Mouse (Mus musculus) layer of hippocampus, adult 2 months (tissue): ENCODE results near the gene Gngt2. TPM values are rescaled to one million over a fixed set of nuclear protein-coding genes. Genes with fewer than 3 reads are reported as not detected.

ENCODE experiments used
- DNase-seq, 2 experiments: peaks; one replicate each; pipeline ENCODE4 v3.0.0; 2022; ENCODE audit warnings: low spot score in 2 of 2
- H3K27ac ChIP-seq: fragments of 200-600 bp; 2 replicates; pipeline ENCODE4 v1.8.1; 2022
- H3K4me3 ChIP-seq: fragments of 200-600 bp; 2 replicates; pipeline ENCODE4 v1.8.1; 2022; ENCODE audit warnings: mild to moderate bottlenecking
- CTCF ChIP-seq: fragments of 200-600 bp; conservative IDR thresholded peaks from 2 replicates; pipeline ENCODE4 v1.8.1; 2022; ENCODE audit warnings: antibody characterized with exemption, mild to moderate bottlenecking, moderate library complexity
- total RNA-seq, 2 experiments: library from RNA; stranded (reverse); gene quantifications; 2 replicates each; pipeline ENCODE4 v1.2.3; 2021

The Gngt2 gene
- total RNA-seq, 2 experiments from 2014 or later = 2.6 to 4.5 TPM

DNA sequence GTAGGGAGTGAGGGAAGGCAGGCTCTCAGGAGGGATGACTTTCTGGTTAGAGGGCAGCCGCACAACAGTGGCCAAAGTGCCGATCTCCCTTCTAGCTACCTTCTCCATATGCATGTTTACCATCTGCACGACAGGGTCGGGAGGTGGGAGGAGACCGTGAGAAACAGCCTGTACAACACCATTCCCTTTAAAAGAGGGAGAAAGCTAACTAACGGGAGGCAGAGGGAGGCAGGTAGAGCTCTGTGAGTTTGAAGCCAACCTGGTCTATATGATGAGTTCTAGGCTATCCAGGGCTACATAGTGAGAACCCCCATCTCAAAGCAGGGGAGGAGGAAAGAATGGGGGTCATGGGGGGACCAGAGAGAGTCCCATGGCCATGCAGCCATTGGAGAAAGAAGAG lies 1.2 kb upstream of the Gngt2 start:
- DNase-seq = no peak
- no peak for TF ChIP-seq CTCF
- no peak overlapping the region for H3K4me3 ChIP-seq
- H3K27ac ChIP-seq = no peak overlapping the region; the same call in 1 of the 2 replicates

DNA sequence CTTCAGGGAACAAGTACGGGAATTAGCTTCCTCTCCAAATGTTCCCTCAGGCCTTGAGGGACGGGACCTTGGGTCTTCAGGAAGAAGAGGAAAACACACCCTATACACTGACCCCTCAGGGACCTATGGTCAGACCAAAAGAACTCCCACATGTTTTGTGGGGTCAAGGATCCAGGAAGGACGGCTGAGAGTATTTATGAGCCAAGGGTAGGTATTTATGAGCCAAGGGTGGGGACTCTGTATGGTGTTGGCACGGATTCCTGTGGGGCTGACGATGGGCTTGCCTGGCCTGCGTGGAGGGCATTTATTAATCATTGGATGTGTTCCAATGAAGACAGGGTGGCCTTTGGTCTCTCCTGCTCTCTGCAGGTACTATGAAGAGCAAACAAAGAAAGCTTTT lies 583 bp upstream of the Gngt2 start:
- Histone ChIP-seq H3K27ac (peak overlapping the region; percentile 10; the same call in 1 of the 2 replicates), H3K4me3 (no peak overlapping the region)
- DNase-seq = no peak
- no peak for TF ChIP-seq CTCF

DNA sequence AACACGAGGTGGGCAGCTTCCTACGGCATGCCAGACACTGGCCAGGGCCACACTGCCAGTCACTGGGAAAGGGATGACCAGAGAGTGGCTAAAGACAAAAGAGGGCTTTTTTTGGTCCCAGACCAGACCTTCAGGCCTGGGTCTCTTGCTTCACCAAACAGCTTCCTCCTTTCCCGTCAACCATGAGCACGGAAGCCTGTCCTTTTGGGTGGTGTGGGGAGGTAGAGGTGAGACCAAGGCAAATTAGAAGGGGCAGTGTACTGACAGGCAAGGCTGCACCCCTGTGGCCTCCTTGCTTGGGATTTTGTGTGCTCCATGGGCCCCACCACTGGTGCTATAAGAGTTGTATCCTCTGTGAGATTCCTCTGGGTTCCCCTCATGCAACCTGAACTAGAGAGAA lies 1.6 kb downstream of the Gngt2 start:
- DNase-seq = no peak
- Histone ChIP-seq H3K4me3 (no peak overlapping the region), H3K27ac (peak overlapping the region; percentile 39; the same call in 1 of the 2 replicates)
- no peak for TF ChIP-seq CTCF

DNA sequence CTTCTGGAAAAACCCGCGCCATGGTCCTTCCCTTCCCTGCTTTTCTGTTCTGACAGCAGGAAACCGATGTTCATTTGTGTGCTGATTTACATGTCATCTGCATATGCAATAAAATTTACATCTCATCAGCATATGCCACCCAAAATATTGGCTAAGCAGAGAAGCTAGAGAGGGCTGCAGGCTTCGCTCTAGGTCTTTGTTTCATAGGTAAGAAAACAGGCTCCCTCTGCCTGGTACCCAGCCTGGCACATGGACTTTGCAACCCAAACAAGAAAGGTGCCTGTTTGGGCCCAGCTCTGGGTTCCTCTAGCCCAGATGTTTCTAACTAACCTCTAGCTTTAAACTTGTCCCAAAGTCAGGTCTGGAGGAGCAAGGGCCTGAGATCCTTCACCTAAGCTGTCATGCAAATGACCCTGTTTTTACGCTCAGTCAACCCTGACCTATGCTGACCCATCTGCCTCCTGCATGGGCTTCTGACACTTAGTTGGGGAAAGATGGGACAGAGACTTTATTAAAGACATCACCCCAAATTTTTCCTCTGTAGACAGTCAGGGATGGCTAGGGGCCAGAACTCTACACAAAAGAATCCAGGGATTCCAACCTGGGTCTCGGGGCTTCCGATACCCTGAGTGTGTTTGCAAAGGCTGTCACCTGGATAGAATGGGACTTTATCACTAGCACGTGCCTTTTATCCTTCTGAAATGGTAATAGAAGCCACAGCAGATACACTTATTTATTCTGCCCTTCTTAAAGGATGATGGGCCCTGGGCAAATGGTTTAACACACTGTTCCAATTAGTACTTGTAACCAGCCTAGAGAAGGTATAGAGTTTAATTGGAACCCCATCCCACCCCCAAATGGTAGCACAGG lies 2.2 kb downstream of the Gngt2 start:
- no peak for TF ChIP-seq CTCF
- H3K4me3 ChIP-seq = no peak overlapping the region
- H3K27ac ChIP-seq = peak overlapping the region; percentile 39; the same call in 1 of the 2 replicates

DNA sequence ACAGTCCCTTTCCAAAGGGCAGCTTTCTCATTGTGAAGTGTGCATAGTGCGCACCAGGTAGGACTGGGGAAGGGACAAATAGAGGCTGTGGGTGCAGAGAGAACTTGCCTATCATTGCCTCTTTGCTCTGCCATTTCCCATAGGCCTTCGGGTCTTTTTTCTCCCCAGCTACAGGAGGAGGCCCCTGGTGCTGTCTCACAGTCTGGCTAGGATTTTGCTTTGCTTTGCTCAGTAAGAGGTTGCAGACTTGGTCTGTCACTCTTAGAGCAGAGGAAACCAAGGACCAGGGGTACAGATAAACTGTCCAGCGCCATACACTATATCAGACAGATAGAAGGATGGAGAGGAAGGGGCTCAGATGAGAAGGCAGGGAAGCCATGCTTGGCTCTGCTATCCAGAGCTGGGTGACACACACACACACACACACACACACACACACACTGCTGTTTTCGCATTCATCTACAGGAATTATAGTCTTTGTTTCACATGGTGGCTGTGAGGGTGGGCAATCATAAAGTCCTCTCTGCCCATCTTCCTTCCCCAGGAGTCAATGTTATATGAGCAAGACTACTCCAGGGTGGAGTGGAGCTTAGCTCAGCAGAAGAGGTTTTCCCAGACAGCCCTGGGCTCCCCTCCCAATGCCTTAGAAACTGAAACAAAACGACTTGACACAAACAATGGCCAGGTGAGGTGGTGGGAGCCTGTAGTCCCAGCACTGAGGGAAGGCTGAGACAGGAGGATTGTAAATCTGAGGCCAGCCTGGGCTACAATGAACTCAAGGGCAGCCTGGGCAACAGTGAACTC lies 3.9 kb downstream of the Gngt2 start:
- Histone ChIP-seq H3K4me3 (peak overlapping the region; percentile 21; the same call in 1 of the 2 replicates), H3K27ac (0 out of 2 replicates have a peak overlapping the region, but pooled peaks have one; percentile 23)
- DNase-seq = no peak
- TF ChIP-seq CTCF = no peak

More for the DNA sequence above, 2.2 kb downstream of the Gngt2 start:
- DNase-seq = no peak

DNA sequence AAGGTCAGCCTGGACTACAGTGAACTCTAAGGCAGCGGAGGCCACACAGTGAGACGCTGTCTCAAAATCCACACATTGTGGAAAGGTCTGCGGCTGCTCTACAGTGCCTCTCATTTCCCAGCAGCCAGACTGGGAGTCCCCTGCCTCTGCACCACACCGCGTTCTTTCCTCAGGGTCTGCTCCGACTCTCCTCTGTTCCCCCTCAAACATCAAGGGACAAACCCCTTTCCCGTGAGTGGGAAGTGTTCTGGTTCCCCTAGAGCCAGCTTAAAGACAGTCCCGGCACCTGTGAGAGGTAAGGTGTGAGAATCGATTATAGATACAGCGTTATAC lies 4.4 kb downstream of the Gngt2 start:
- TF ChIP-seq CTCF = no peak
- peak overlapping the region; percentile 21; the same call in 1 of the 2 replicates for H3K4me3 ChIP-seq
- peak overlapping the region; percentile 23; the same call in 1 of the 2 replicates for H3K27ac ChIP-seq
- DNase-seq = no peak

DNA sequence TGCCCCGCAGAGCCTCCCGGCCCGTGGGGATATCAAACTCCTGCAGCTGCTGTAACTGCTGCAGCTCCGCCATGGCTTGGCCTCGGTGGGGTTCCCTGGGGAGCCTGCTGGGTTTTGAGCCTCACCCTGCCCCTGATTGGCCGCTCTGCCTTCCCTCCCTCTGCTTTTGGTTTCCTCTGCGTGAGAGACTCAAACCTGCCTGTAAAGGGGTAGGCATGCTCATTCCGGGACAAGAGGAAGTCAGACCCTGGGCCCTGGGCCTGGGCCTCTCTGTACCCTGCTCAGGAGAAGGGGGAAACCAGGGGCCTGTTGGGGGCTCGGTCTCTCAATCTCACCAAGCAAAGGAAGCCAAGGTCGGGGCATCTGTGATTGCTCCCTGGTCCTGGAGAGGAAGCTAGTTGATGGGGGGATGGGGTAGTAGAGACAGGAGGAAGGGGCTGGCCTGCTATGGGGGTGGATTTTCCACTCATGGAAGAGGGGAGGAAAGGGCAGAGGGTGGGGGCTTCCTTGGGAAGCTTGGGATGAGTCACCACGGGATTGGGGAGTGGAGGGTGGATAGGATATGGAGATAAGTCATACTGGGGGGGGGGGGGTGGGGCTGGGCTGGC lies 5.2 kb downstream of the Gngt2 start, which contains the start of gene Abi3:
TSS of gene Abi3 (minus strand) at position 403 of the 608 bp plus-strand sequence.
- no peak for DNase-seq
- no peak for TF ChIP-seq CTCF
- Histone ChIP-seq H3K4me3 (peak within 1 kb of the TSS; percentile 21), H3K27ac (peak within 1 kb of the TSS; percentile 23; the same call in 1 of the 2 replicates)

DNA sequence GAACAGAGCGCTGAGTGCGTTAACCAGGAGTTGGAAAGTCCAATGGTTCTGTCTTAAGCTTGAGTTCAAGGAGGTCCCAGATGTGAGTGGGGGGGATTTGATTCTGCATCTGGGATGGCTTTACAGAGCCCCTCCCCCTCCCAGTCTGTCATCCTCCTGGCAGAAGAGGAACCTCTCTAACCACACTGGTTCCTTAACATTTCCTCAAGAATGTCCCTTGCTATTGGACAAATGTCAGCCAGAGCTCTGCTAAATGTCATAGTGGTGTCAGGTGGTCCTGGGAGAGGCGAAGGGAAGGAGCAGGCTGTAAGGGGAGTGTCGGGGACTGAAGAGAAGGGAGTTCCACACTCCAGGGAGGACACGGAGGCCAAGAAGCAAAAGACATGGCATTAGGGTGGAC lies 5.9 kb downstream of the Gngt2 start:
- Histone ChIP-seq H3K27ac (no peak overlapping the region), H3K4me3 (no peak overlapping the region; the same call in 1 of the 2 replicates)
- DNase-seq = no peak
- TF ChIP-seq CTCF = no peak

DNA sequence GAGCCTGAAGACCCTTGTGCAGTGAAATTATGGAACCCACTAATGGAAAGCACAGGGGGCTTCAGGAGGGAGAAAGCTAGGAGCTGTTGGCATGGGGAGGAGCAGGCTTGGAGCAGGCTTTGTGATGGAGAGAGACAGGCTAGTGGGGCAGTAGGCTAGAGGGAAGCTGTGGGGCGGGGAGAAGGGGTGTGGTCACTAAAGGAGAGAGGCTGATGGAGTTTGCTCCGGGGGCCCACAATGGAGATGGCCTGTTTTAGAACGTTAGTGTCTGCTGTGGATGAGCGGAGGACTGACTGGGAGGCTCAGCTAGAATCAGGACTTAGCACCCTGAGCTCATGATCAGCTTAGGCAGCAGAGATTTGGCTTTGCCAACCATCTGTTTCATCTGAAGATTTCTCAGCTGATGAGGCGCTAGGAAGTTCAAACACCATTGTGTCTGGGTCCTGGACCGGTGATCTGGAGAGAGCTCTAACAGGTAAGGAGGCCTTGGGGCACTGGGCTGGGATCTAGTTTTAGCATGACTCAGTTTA lies 6.5 kb downstream of the Gngt2 start:
- no peak for TF ChIP-seq CTCF
- H3K27ac ChIP-seq = no peak overlapping the region
- H3K4me3 ChIP-seq = no peak overlapping the region
- DNase-seq = no peak

DNA sequence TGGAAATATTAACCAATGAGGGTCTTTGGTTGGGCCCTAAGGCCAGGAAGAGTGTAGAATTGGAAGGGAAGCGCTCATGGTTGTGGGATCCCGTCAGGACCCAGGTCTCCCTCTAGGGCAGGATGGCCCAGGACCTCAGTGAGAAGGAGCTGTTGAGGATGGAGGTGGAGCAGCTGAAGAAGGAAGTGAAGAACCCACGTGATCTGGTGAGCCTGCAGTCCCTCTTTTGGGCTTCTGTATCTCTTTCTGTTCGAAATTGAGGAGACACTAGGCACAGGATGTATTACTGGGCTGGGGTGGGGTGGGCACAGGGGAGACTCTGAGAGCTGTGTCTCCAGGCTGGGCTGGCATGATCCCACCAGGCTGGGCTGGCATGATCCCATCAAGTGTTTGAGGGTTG lies 7.9 kb downstream of the Gngt2 start:
- Histone ChIP-seq H3K27ac (no peak overlapping the region), H3K4me3 (no peak overlapping the region)
- no peak for TF ChIP-seq CTCF
- DNase-seq = no peak

DNA sequence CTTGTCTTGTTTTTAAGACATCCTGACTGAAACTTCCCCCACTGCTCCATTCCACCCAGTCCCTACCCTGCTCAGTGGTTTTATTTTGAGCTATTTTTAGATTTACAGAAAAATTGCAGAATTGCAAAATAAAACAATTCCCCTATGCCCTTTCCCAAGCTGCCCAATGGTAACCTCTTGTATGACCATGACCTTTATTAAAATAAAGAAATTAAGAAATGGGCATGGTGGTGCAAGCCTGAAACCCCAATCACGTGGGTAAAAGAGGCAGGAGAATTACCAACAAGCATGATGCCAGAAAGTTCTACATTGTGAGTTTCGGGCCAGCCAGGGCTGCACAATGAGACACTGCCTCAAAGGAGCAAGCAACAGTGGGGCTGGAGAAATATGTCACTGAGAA lies 13.9 kb downstream of the Gngt2 start:
- no peak for TF ChIP-seq CTCF
- no peak overlapping the region for H3K27ac ChIP-seq
- DNase-seq = no peak
- no peak overlapping the region for H3K4me3 ChIP-seq

DNA sequence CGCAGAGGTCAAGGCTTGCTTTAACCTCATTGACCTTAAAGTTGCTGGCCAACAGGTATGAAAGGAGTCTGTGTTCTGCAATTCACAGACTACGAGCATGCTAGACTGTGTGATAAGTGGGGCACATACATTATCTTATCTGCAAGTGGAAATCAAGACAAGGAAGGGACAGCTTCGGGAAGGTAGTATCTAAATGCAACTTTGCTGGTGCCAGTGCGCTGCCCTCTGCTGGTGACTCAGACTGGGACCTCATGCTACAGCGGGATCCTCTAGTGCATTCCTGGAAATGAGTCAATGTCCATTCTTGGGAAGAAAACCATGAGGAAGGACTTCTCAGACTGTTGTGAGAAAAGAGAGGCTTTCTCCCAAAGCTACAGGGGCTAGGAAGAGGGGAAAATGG lies 16.7 kb downstream of the Gngt2 start:
- peak; percentile 88 for TF ChIP-seq CTCF
- Histone ChIP-seq H3K27ac (no peak overlapping the region), H3K4me3 (no peak overlapping the region)
- peak in 1 of 2 experiments; percentile 39 for DNase-seq
